Mouse (Mus musculus) testis, adult 2 months (tissue): Measurements from ENCODE around the gene Msx1. TPM values are rescaled to one million over a fixed set of nuclear protein-coding genes. Genes with fewer than 3 reads are reported as not detected.
"Not testable (repeated sequence)": the region's sequence is repeated elsewhere in the genome, so short reads cannot be mapped to it uniquely, and the experiment has no call there.

ENCODE experiments used
- H3K27ac ChIP-seq: fragments of 200-500 bp; 2 replicates; pipeline ENCODE4 v1.5.1; 2012; ENCODE audit warnings: low read depth, low read length; ENCODE audit not compliant: control insufficient read depth, insufficient read depth
- H3K27me3 ChIP-seq: fragments of 200-500 bp; 2 replicates; pipeline ENCODE4 v1.6.1; 2012; ENCODE audit warnings: mild to moderate bottlenecking, low read length, moderate library complexity; ENCODE audit not compliant: control insufficient read depth, insufficient read depth
- H3K36me3 ChIP-seq: fragments of 200-500 bp; 2 replicates; pipeline ENCODE4 v1.6.1; 2012; ENCODE audit warnings: mild to moderate bottlenecking, low read length; ENCODE audit not compliant: control insufficient read depth, insufficient read depth
- H3K4me1 ChIP-seq: fragments of 200-500 bp; 2 replicates; pipeline ENCODE4 v1.6.1; 2012; ENCODE audit warnings: low read length; ENCODE audit not compliant: control insufficient read depth, insufficient read depth
- H3K4me3 ChIP-seq: fragments of 200-500 bp; 2 replicates; pipeline ENCODE4 v1.5.1; 2012; ENCODE audit warnings: low read depth, mild to moderate bottlenecking, low read length, moderate library complexity, mixed read lengths; ENCODE audit not compliant: control insufficient read depth
- CTCF ChIP-seq: fragments of 200-500 bp; IDR thresholded peaks from 2 replicates; pipeline ENCODE4 v1.5.1; 2012; ENCODE audit warnings: low read depth, mild to moderate bottlenecking, inconsistent platforms, low read length, moderate library complexity; ENCODE audit not compliant: control insufficient read depth, insufficient read depth, insufficient replicate concordance
- POLR2A ChIP-seq: fragments of 200-500 bp; IDR thresholded peaks from 2 replicates; pipeline ENCODE4 v1.6.1; 2012; ENCODE audit warnings: low read depth, mild to moderate bottlenecking, inconsistent platforms, low read length, moderate library complexity; ENCODE audit not compliant: control insufficient read depth
- polyA plus RNA-seq: library from polyadenylated mRNA; depleted of rRNA; stranded (reverse); fragments of >200 nt; gene quantifications from 2 replicates; pipeline ENCODE4 v1.2.3, GENCODE M21; 2012

Msx1 gene
- polyA plus RNA-seq, 1 experiment, result not detected

DNA sequence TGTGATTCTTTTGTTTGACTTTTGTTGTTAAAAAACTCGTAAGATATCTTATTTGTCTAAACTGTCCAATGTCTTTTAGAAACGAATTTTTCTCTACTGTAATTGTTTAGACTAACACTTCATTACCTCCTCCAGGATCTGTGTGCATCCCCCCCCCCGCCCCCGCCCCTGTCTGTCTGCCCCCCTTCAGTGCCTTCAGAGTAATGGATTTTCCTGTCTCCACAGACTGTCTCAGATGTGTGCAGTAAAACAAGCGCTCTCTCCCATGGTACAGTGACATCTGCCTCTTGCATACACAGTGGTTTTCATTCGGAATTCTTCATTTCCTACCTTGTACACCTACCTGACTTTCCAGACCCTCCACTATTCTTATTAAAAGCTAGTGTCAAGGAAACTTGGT lies 29.9 kb upstream of the Msx1 start:
- Histone ChIP-seq H3K27ac (no peak overlapping the region), H3K4me1 (no peaks in the 10 kb centered on the region), H3K27me3 (no peaks in the 10 kb centered on the region), H3K36me3 (no peaks in the 10 kb centered on the region), H3K4me3 (no peak overlapping the region)
- TF ChIP-seq POLR2A (no peak), CTCF (no peak)

DNA sequence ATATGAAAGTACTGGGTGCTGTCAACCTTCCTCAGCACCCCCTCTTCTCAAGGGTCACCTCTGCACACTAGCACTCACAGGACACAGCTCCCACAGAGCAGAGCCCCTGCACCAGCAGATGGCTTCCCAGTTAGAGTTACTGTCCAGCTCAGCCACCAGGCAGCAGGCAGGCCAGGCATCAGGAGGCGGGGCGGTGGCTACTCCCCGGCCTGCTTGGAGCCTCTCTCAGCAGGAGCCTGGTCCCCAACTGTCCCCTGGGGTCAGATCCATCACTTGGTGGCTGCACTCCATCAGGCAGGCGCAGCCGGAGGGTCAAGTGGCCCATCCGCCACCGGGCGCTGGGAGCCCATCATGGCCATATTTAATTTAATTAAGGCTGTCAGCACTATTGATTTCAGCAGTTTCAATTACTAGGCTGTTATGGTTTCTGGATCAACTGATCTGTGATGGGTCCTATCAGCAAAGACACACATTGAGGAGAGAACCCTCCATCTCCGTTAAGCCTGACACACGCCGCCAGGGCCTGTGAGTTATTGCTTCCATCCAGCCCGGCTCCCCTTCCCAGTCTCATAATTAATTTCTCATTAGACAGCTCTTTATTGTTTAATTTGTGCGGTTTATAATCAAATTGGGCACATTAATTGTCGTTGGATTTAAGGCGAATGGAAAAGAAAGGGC lies 27.1 kb upstream of the Msx1 start:
- TF ChIP-seq POLR2A (no peak), CTCF (no peak)
- Histone ChIP-seq H3K27me3 (no peaks in the 10 kb centered on the region), H3K36me3 (no peaks in the 10 kb centered on the region), H3K27ac (no peak overlapping the region), H3K4me3 (no peak overlapping the region), H3K4me1 (no peaks in the 10 kb centered on the region)

DNA sequence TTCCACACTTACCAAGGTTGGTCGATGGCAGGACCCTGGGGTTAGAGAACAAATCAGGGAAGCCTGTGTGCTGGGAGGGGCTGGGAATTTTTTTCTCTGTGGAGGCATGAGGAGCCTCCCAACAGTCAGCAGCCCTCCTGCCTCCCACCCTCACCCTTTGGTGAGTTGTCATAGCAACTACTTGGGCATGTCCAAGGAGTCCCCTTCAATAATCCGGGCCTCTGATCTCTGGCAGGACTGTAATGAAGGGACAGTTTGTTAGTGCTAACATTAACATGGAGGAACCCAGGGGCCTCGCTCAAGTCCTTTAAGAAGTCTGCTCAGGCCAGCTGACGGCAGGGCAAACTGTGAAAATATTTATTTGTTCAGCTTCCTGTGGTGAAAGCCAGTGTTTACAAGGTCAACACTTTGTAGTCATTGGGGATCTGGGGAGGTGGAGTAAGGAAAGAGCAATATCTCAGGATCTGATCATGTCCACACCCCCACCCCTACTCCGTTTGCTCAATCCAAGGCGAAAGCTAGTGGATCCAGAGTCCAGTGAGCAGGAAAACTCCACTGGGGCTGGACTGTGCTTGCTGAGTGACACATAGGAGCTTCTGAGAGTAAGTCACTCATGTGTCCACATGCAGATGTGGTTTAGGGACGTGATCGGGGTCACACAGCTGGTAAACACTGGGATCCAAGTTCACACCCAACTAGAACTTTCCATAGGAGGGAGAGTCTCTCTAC lies 24.8 kb upstream of the Msx1 start:
- TF ChIP-seq CTCF (no peak), POLR2A (no peak)
- Histone ChIP-seq H3K4me3 (no peak overlapping the region), H3K27ac (no peak overlapping the region), H3K4me1 (no peaks in the 10 kb centered on the region), H3K36me3 (no peaks in the 10 kb centered on the region), H3K27me3 (no peaks in the 10 kb centered on the region)

DNA sequence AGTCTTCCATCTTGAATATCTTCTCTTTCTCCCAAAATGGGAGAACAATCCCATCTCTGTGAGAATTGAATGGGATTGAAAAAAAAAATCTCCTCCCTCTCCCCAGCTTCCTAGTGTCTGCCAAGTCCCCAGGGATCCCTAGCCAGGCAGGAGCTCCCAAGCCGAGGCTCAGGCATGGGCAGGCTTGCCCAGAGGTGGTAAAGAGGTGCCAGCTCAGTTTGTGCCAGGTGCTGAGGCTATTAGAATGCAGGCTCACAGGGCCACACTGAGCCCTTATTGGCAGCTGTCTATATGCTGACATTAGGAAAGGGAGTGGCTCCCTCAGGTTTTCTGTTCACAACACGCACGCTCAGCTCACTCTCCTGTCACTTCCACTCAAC lies 11.9 kb upstream of the Msx1 start:
- no peaks in the 10 kb centered on the region for H3K27me3 ChIP-seq
- TF ChIP-seq CTCF (no peak), POLR2A (no peak)
- no peak overlapping the region for H3K27ac ChIP-seq
- peaks cover 6% of the 10 kb centered on the region for H3K4me1 ChIP-seq
- no peaks in the 10 kb centered on the region for H3K36me3 ChIP-seq
- no peak overlapping the region for H3K4me3 ChIP-seq

DNA sequence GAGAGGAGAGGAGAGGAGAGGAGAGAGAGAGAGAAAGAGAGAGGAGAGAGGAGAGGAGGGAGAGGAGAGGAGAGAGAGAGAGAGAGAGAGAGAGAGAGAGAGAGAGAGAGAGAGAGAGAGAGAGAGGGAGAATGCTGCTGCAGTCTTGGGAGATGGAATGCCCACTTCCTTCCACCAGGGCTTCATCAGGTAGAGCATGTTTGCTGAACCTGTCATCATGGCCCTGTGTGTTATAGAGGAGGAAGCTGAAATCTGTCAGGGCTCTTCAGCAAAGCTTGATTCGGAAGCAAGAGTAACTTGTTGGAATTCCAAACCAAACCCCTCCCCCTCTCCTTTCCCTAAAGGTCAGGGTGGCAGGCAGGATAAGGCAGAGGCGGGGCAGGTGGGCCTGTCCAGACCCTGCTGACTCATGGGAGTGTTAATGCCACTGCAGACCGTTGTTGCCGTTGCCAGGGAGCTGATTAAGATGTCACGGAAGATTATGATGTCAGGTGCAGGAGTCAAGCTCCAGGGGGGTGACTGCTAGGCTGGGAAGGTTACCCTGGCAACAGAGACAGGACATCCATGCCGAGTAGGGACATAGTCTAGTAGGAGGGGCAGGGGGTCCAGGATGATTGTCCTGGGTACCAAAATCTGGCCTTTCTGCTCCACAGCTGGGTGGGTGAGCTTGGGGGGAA lies 11.3 kb upstream of the Msx1 start:
- Histone ChIP-seq H3K4me3 (peak overlapping the region; percentile 49), H3K27me3 (no peaks in the 10 kb centered on the region), H3K4me1 (peaks cover 6% of the 10 kb centered on the region), H3K36me3 (no peaks in the 10 kb centered on the region), H3K27ac (peak overlapping the region; percentile 44; the same call in 1 of the 2 replicates)
- TF ChIP-seq CTCF (no peak), POLR2A (peak; percentile 29; the same call in 1 of the 2 replicates)

DNA sequence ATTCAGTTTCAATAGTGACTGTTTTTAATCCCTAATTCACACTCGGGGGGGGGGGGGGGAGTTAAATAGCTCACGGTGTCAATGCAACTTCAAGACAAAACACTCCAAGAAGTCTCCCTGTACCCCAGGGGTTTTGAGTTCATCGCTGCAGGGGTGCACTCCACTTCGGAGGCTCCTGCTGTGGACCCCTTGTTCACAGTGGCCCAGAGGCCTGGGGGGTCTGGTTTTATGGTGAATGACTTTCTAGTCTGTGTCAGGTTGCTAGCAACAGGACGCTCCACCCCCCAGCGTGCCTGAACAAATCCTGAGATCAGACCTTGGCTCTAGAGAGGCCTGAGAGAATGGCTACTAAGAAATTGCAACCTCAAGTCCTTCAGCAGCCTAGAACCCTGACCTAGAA lies 8.4 kb upstream of the Msx1 start:
- H3K27ac ChIP-seq, result no peak overlapping the region
- H3K4me1 ChIP-seq, result peaks cover 12% of the 10 kb centered on the region
- TF ChIP-seq POLR2A, result no peak
- no peak for TF ChIP-seq CTCF
- H3K27me3 ChIP-seq, result peaks cover 10% of the 10 kb centered on the region
- no peak overlapping the region for H3K4me3 ChIP-seq
- no peaks in the 10 kb centered on the region for H3K36me3 ChIP-seq

DNA sequence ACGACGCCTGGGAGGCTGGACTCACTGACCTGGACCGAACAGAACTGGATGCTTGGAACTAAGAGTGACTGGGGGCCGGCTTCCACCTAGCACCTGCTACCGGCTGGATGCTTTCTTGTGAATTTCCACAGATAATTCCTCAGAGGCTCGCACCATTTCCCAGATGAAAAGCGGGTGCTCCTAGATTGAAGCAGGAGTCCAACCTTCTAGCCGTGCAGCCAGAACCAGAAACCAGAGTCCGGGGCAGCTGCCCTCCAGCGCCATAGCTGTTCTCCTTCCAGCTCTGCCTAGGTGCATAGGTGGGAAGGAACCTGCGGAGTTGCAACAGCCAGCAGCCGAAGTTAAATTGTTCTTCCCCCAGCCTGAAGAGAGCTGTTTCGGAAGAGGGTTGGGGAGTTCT lies 7.6 kb upstream of the Msx1 start:
- no peak for TF ChIP-seq POLR2A
- TF ChIP-seq CTCF, result no peak
- Histone ChIP-seq H3K4me3 (no peak overlapping the region), H3K4me1 (peaks cover 13% of the 10 kb centered on the region), H3K36me3 (no peaks in the 10 kb centered on the region), H3K27me3 (peaks cover 15% of the 10 kb centered on the region), H3K27ac (no peak overlapping the region)

DNA sequence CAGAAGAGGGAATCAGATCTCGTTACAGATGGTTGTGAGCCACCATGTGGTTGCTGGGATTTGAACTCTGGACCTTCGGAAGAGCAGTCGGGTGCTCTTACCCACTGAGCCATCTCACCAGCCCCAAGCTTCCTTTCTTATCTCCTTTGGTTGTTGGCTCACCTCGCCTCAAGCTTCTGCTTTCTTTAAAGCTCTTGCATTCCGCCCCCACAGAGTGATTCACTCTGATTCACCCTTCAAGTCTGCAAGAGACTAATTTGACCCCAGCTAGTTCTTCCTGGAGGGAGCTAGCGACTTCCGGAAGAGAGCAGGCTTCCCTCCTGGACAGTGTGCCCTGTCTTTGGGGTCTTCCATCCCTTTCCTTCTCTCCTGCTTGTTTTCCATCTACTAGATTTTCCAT lies 6.1 kb upstream of the Msx1 start:
- not testable (repeated sequence) for H3K4me3 ChIP-seq, H3K36me3 ChIP-seq, H3K27ac ChIP-seq
- H3K4me1 ChIP-seq, result peaks cover 12% of the 10 kb centered on the region
- peaks cover 25% of the 10 kb centered on the region for H3K27me3 ChIP-seq
